Mouse (Mus musculus) forebrain, embryonic 12.5 days (tissue): Measurements from ENCODE around the gene Mllt6. TPM values are rescaled to one million over a fixed set of nuclear protein-coding genes. Genes with fewer than 3 reads are reported as not detected.
"Not testable (repeated sequence)": the region's sequence is repeated elsewhere in the genome, so short reads cannot be mapped to it uniquely, and the experiment has no call there.

Experiments used
- ATAC-seq: fragments of 200-750 bp; cut with Nextera tagmentation; 2 replicates; pipeline ENCODE4 v1.8.0; 2017; ENCODE audit warnings: moderate TSS enrichment; ENCODE audit not compliant: low FRiP score
- H3K27ac ChIP-seq: fragments of 300-500 bp; sonication (generic); 2 replicates; pipeline ENCODE4 v1.5.1; 2016; ENCODE audit warnings: mild to moderate bottlenecking
- H3K27me3 ChIP-seq: fragments of 300-500 bp; sonication (generic); 2 replicates; pipeline ENCODE4 v1.6.1; 2016; ENCODE audit warnings: mild to moderate bottlenecking
- H3K36me3 ChIP-seq: fragments of 300-500 bp; sonication (generic); replicated peaks from 2 replicates; pipeline ENCODE4 v1.6.1; 2016; ENCODE audit warnings: mild to moderate bottlenecking
- H3K4me1 ChIP-seq: fragments of 300-500 bp; sonication (generic); 2 replicates; pipeline ENCODE4 v1.6.1; 2016
- H3K4me2 ChIP-seq: fragments of 300-500 bp; sonication (generic); 2 replicates; pipeline ENCODE4 v1.6.1; 2016; ENCODE audit warnings: mild to moderate bottlenecking, moderate library complexity
- H3K4me3 ChIP-seq: fragments of 300-500 bp; sonication (generic); replicated peaks from 2 replicates; pipeline ENCODE4 v1.5.1; 2016; ENCODE audit warnings: mild to moderate bottlenecking
- H3K9ac ChIP-seq: fragments of 300-500 bp; sonication (generic); 2 replicates; pipeline ENCODE4 v1.6.1; 2016; ENCODE audit warnings: mild to moderate bottlenecking
- H3K9me3 ChIP-seq: fragments of 300-500 bp; sonication (generic); 2 replicates; pipeline ENCODE4 v1.6.1; 2016
- WGBS: fragments of 180-500 bp; shearing (Covaris S2); methylation state at CpG from one replicate; pipeline ENCODE4 v1.1.7; 2016; 5-methylcytosine and 5-hydroxymethylcytosine counted together
- microRNA-seq: library from miRNA; unstranded; fragments of <30 nt; microRNA quantifications from one replicate; pipeline ENCODE4, GENCODE M21; 2017
- polyA plus RNA-seq: library from polyadenylated mRNA; unstranded; fragments of >200 nt; fragmentation: Nextera tagmentation; extraction: Ambion mirVana; gene quantifications from 2 replicates; pipeline ENCODE4 v1.2.1, GENCODE M21; 2016

Gene Mllt6
- polyA plus RNA-seq, 1 experiment from 2014 or later = 3.7 TPM

DNA sequence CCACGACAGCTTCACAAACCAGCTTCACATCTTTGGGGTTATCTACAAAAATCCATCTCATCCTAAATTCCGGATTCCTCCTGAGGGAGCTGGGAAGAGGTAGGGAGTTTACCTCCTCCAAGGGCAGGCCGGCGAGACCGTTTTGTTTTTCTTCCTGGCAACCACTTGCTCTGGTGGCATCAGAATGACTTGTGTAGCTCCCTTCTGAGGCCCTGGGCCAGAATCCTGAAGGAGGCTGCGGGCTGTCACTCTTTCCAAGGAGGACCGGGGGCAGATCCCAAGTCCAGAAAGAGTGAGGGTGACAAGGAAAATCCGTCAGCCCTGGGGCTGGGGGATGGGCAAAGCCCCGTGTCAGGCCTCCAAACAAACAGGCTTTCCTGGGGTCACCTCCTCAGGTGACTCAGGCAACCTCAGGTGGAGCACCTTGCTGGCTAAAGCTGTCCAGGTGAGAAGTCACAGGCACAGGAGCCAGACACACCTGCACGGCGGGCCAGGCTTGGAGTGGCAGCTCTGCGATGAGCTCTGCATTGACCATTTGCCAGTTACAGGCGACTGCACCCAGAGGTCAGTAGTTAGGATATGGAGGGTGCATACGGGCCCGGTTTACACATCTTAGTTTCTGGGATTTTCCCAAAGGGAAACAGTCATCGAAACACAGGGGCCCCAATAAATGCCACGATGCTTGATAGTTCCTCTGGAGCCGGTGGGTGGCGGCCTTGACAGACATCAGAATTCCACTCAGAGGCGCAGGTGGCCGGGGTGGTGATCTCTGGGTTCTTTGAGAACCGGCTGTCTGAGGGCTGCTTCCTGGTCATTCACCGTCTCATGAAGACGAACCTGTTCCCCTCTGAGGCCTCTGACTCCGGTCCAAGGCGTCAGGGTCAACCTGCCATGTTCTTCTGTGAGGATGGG, 54.4 kb downstream of the Mllt6 start:
- no peaks in the 10 kb centered on the region for H3K4me1 ChIP-seq
- no peaks in the 10 kb centered on the region for H3K27me3 ChIP-seq
- no peak overlapping the region for H3K9ac ChIP-seq
- 90% methylated on average over 26 of the region's 26 CpGs for WGBS
- H3K36me3 ChIP-seq = peaks cover 88% of the 10 kb centered on the region
- ATAC-seq = no peak
- no peak overlapping the region for H3K4me3 ChIP-seq
- no peak overlapping the region for H3K4me2 ChIP-seq
- H3K27ac ChIP-seq = no peak overlapping the region
- peaks cover 8% of the 10 kb centered on the region; the same call in 1 of the 2 replicates for H3K9me3 ChIP-seq

DNA sequence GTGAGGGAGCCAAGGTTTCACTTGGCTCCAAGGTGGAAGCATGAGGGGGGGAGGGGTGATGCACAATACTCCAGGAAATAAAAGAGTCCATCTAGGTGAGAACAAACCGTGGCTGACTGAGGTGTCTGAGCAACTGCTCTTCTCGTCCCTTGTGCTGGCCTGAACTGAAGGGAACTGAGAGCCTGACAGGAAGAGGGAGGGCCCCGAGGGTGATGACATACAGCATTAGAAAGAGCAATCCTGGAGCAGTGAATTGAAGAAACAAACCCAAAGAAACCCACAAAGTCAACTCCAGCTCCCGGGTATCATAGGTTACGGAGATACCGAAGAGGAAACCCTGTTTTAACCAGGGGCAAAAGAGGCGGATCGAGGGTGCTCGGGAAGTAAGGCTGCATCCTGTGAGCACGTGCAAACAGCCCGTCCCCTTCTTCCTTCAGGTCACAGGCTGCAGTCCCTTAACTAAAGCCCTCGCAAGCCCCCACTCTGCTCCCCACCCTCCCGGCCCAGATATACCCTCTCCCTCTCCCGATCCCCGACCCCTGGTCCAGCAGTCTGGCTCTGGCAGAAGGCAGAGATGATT, 55.2 kb downstream of the Mllt6 start:
- no peak for ATAC-seq
- WGBS = 89% methylated on average over 15 of the region's 15 CpGs
- no peak overlapping the region for H3K9ac ChIP-seq
- H3K4me1 ChIP-seq = no peaks in the 10 kb centered on the region
- peaks cover 88% of the 10 kb centered on the region for H3K36me3 ChIP-seq
- H3K27ac ChIP-seq = no peak overlapping the region
- H3K4me3 ChIP-seq = no peak overlapping the region
- no peaks in the 10 kb centered on the region for H3K27me3 ChIP-seq
- H3K9me3 ChIP-seq = peaks cover 8% of the 10 kb centered on the region; the same call in 1 of the 2 replicates
- H3K4me2 ChIP-seq = no peak overlapping the region

DNA sequence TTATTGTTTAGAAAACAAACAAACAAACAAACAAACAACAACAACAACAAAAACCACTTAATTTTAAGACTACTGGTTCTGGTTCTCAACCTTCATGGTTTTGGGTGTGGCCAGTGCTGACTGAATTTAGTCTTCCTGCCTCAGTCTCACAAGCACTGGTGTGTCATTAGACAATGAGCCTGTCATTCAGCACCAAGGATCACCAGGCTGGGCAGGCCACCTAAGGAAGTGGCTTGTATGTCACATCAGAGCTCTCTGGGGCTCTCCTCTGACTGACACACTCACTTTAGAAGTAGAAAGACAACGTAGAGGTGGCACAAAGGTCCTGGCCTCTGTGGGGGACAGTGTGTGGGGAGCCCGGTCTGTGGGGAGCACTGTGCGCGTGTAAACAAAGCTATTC, 55.8 kb downstream of the Mllt6 start:
- no peaks in the 10 kb centered on the region for H3K27me3 ChIP-seq
- WGBS = 90% methylated on average over 4 of the region's 4 CpGs
- peaks cover 88% of the 10 kb centered on the region for H3K36me3 ChIP-seq
- H3K4me1 ChIP-seq = no peaks in the 10 kb centered on the region
- ATAC-seq = no peak
- H3K9ac ChIP-seq = no peak overlapping the region
- no peak overlapping the region for H3K4me2 ChIP-seq
- no peak overlapping the region for H3K27ac ChIP-seq
- no peak overlapping the region for H3K4me3 ChIP-seq
- H3K9me3 ChIP-seq = peaks cover 8% of the 10 kb centered on the region; the same call in 1 of the 2 replicates

DNA sequence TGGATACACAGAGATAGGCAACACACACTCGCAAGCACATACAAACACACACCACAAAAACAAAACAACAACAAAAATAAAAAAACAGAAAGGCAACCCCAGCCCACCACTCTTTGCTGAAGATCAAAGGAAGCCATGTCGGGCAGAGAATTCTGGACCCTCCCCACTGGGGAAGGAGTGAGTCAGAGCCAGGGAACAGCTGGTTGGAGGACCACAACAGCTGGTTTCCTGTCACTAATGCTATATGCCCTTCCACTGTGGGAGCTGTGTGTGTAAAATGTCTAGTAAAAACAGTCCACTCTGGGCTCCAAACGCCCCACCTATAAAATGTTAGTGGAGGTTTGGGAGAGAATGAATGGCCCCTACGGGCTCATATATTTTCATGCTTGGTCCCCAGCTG, 58.1 kb downstream of the Mllt6 start:
- Histone ChIP-seq H3K27me3 (no peaks in the 10 kb centered on the region), H3K36me3 (peaks cover 99% of the 10 kb centered on the region), H3K9me3 (peaks cover 8% of the 10 kb centered on the region; the same call in 1 of the 2 replicates), H3K4me1 (no peaks in the 10 kb centered on the region), H3K27ac (no peak overlapping the region), H3K4me2 (no peak overlapping the region), H3K9ac (no peak overlapping the region), H3K4me3 (no peak overlapping the region)
- WGBS = 94% methylated on average over 4 of the region's 4 CpGs
- ATAC-seq = no peak

DNA sequence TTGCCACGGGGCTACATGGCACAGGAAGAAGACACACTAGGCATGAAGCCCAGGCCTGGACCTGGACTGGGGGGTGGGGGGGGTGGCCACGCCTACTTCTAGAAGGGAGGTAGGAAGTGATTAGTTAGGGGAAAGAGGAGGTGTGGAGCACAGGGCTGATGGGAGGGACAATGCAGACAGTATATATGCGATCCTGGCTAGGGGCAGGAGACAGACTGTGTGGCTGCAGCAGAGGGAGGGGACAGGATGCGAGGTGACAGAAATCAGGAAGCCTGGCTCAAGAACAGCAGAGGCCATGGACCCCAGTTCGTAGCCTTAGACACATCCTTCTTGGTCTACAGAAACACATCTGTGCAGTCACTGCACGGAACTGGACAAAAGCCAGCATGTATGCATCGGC, 60.5 kb downstream of the Mllt6 start:
- Histone ChIP-seq H3K9ac (no peak overlapping the region), H3K9me3 (peaks cover 8% of the 10 kb centered on the region; the same call in 1 of the 2 replicates), H3K36me3 (peaks cover 97% of the 10 kb centered on the region), H3K27ac (no peak overlapping the region), H3K4me1 (no peaks in the 10 kb centered on the region), H3K4me3 (no peak overlapping the region), H3K27me3 (no peaks in the 10 kb centered on the region), H3K4me2 (no peak overlapping the region)
- WGBS = 87% methylated on average over 7 of the region's 7 CpGs
- ATAC-seq = no peak

DNA sequence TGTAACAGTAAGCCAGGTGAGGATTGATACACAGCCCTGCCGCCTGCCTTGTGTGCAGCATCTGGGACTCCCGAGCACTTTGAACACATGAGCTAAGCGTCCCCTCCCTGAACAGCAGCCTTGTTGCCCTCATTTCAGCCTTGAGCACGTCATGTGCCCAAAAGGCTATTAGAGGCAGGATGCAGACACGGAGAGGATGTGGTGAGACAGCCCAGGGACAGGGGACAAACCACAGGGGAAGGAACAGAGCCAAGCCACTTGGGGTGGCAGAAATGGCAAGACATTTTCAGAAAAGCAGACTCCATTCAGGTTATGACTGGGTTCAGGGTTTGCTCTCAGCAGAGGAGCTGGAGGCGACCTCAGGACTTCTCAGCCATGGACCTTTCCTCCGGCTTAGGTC, 65.1 kb downstream of the Mllt6 start:
- no peak for ATAC-seq
- WGBS = 86% methylated on average over 7 of the region's 7 CpGs
- H3K9ac ChIP-seq = no peak overlapping the region
- no peak overlapping the region for H3K27ac ChIP-seq
- no peaks in the 10 kb centered on the region for H3K9me3 ChIP-seq
- no peaks in the 10 kb centered on the region for H3K4me1 ChIP-seq
- H3K36me3 ChIP-seq = peaks cover 83% of the 10 kb centered on the region
- H3K4me3 ChIP-seq = no peak overlapping the region
- H3K4me2 ChIP-seq = no peak overlapping the region
- no peaks in the 10 kb centered on the region for H3K27me3 ChIP-seq

DNA sequence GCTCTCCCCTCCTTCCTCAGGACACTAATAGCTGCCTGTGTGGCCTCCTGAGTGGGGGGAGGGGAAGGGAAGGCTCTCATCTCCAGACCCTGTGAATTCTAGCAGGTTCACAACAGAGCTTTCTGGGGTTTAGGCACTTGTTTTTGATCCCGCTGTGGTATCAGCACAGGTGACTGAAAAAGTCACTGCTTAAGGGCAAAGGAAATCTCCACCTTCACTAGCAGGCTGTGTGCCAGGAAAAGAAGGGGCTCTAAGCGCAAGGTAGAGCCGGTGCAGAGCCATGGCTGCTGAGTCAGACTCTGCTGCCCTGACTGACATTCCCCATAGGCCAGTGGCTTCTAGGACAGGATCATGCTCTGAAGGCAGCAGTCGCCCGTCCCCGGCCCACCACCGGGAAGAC, 65.5 kb downstream of the Mllt6 start:
- WGBS = 85% methylated on average over 7 of the region's 7 CpGs
- Histone ChIP-seq H3K27me3 (no peaks in the 10 kb centered on the region), H3K4me3 (no peak overlapping the region), H3K9ac (no peak overlapping the region; the same call in 1 of the 2 replicates), H3K36me3 (peaks cover 80% of the 10 kb centered on the region), H3K4me2 (no peak overlapping the region), H3K4me1 (no peaks in the 10 kb centered on the region), H3K9me3 (no peaks in the 10 kb centered on the region), H3K27ac (no peak overlapping the region)
- ATAC-seq = no peak

DNA sequence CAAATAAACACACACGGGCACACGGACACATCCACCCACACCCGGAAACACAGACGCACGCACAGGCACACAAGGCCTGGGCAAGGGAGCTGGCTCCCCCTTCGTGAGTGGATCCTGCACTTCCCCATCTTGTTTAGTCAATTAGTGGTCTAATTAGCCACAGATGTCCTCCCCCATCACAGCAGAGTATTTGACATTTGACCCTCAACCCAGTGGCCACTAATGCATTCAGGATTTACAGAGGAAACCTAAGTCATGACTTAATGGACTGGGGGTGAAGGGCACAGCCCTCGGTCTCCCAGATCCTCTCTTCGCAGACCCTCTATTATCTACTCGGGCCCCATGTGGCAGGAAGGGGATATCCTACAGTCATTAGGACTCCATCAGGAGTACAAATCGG, 70.5 kb downstream of the Mllt6 start:
- H3K36me3 ChIP-seq = peaks cover 33% of the 10 kb centered on the region
- H3K27me3 ChIP-seq = no peaks in the 10 kb centered on the region
- no peak for ATAC-seq
- no peak overlapping the region for H3K4me3 ChIP-seq
- WGBS = 41% methylated on average over 10 of the region's 10 CpGs
- H3K4me2 ChIP-seq = no peak overlapping the region
- H3K9me3 ChIP-seq = no peaks in the 10 kb centered on the region
- H3K27ac ChIP-seq = no peak overlapping the region
- no peak overlapping the region for H3K9ac ChIP-seq
- H3K4me1 ChIP-seq = peaks cover 4% of the 10 kb centered on the region; the same call in 1 of the 2 replicates

DNA sequence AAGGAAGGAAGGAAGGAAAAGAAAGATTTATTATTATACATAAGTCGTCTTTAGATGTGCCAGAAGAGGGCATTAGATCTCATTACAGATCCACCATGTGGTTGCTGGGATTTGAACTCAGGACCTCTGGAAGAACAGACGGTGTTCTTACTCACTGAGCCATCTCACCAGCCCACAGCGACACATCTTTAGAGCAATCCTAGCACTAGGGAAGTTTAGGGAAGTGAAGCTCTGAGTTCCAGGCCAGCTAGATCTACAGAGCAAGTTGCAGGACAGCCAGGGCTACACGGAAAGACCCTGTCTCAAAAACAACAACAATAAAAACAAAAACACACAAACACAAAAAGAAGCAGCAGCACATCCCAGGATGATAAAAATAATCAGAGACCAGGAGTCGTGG, 71.6 kb downstream of the Mllt6 start:
- not testable (repeated sequence) for H3K9ac ChIP-seq, H3K4me3 ChIP-seq, H3K9me3 ChIP-seq, H3K4me2 ChIP-seq, H3K27me3 ChIP-seq, ATAC-seq, H3K4me1 ChIP-seq, H3K27ac ChIP-seq
- WGBS = 81% methylated on average over 5 of the region's 5 CpGs
- H3K36me3 ChIP-seq = peaks cover 22% of the 10 kb centered on the region

Small RNA genes lying within 50 kb of the gene (microRNA-seq; reads per million reads assigned to microRNA genes)
- gene Gm24158 (1.9 reads per million), gene Mir6927 (not detected)

Other genes starting within 250 kb of the Mllt6 start
- 4.2 and 5.1 TPM in 2 replicates for gene Arhgap23, start 247.9 kb upstream of the Mllt6 start, polyA plus RNA-seq
- gene 4933428G20Rik, start 163.1 kb upstream of the Mllt6 start, polyA plus RNA-seq = 0.50 and 0.79 TPM in 2 replicates
- gene Srcin1, start 87.2 kb upstream of the Mllt6 start, polyA plus RNA-seq = 5.2 and 5.7 TPM in 2 replicates
- 10.0 and 11.9 TPM in 2 replicates for gene Epop, start 33.7 kb upstream of the Mllt6 start, polyA plus RNA-seq
- 13.2 and 14.9 TPM in 2 replicates for gene Cisd3, start 22.4 kb downstream of the Mllt6 start, polyA plus RNA-seq
- 24.2 TPM in 2 replicates for gene Pcgf2, start 37.1 kb downstream of the Mllt6 start, polyA plus RNA-seq
- 457 TPM in 2 replicates for gene Psmb3, start 40.0 kb downstream of the Mllt6 start, polyA plus RNA-seq
- gene Pip4k2b, start 81.3 kb downstream of the Mllt6 start, polyA plus RNA-seq = 2.7 and 2.8 TPM in 2 replicates
- 21.5 and 22.4 TPM in 2 replicates for gene Cwc25, start 103.1 kb downstream of the Mllt6 start, polyA plus RNA-seq
- 0.55 and 1.0 TPM in 2 replicates for gene 1700001P01Rik, start 112.5 kb downstream of the Mllt6 start, polyA plus RNA-seq
- gene Rpl23, start 119.0 kb downstream of the Mllt6 start, polyA plus RNA-seq = 392 and 426 TPM in 2 replicates
- 103 and 109 TPM in 2 replicates for gene Lasp1, start 135.6 kb downstream of the Mllt6 start, polyA plus RNA-seq
- 15.1 and 17.0 TPM in 2 replicates for gene B230217C12Rik, start 177.4 kb downstream of the Mllt6 start, polyA plus RNA-seq
- gene Fbxo47, start 220.7 kb downstream of the Mllt6 start, polyA plus RNA-seq = 0.60 and 0.91 TPM in 2 replicates